Mouse (Mus musculus): ENCODE measurements around the gene Akap11. TPM values are rescaled to one million over a fixed set of nuclear protein-coding genes. Genes with fewer than 3 reads are reported as not detected.

Gene Akap11
- polyA plus RNA-seq, 1 experiment from 2014 or later, result 7.1 TPM

DNA sequence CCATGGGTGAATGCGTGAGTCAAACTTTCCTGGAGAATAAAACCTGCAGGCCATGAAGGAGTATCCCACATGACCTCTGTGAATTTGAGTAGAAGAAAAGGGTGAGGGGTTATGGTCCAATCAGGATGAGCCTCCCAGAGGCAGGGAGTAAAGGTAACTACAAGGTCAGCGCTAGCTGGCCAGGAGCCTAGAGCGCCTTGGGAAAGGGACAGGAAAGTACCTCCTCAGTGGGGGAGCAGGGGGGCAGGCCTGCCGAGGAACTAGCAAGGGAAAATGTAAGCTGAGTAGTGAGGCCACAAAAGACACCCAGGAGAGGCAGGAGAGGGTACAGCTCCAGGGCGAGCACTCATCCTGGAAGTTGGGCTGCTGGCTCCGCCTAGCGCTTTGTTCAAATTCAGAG lies 67.6 kb downstream of the Akap11 start:
- H3K27ac ChIP-seq (ENCODE audit: low read depth, low read length), result no peak overlapping the region
- 82% methylated on average over 7 of the region's 7 CpGs for WGBS

DNA sequence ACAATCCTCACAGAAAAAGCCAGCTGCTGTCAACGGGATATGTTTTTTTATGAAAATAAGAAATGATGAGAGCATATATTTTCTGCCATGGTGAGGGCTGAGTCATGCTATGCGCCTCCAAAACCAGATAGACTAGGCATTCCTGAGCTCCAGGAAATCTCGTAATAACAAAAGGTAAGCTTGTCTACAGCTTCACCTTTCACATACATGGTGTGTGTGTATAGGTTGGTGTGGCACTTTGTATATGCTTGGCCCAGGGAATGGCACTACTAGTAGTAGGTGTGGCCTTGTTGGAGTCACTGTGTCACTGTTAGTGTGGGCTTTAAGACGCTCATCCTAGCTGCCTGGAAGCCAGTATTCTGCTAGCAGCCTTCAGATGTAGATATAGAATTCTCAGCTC lies 68.6 kb downstream of the Akap11 start:
- no peaks in the 10 kb centered on the region for H3K4me1 ChIP-seq (replicated peaks; ENCODE audit: control insufficient read depth, insufficient read depth, low read length)
- no peak overlapping the region for H3K4me3 ChIP-seq (ENCODE audit: low read depth, low read length)
- H3K9ac ChIP-seq (ENCODE audit: low read depth, low read length), result no peak overlapping the region
- no peak for ATAC-seq
- H3K36me3 ChIP-seq (ENCODE audit: control insufficient read depth, insufficient read depth), result no peaks in the 10 kb centered on the region
- no peak for TF ChIP-seq CTCF (IDR thresholded peaks at IDR 0.05; ENCODE audit: low read depth)
- no peak overlapping the region for H3K27ac ChIP-seq (ENCODE audit: low read depth, low read length)
- no peak overlapping the region for H3K4me2 ChIP-seq (replicated peaks; ENCODE audit: low read depth)
- WGBS, result 90% methylated on average over 4 of the region's 4 CpGs
- no peaks in the 10 kb centered on the region for H3K9me3 ChIP-seq (ENCODE audit: control insufficient read depth)
- no peaks in the 10 kb centered on the region for H3K27me3 ChIP-seq (replicated peaks; ENCODE audit: control insufficient read depth, insufficient read depth, low read length)

More for the DNA sequence above, 67.6 kb downstream of the Akap11 start:
- ATAC-seq, result no peak
- Histone ChIP-seq H3K9me3 (ENCODE audit: control insufficient read depth) (no peaks in the 10 kb centered on the region), H3K4me3 (ENCODE audit: low read depth, low read length) (no peak overlapping the region), H3K27me3 (replicated peaks; ENCODE audit: control insufficient read depth, insufficient read depth, low read length) (no peaks in the 10 kb centered on the region), H3K9ac (ENCODE audit: low read depth, low read length) (no peak overlapping the region), H3K36me3 (ENCODE audit: control insufficient read depth, insufficient read depth) (no peaks in the 10 kb centered on the region), H3K4me1 (replicated peaks; ENCODE audit: control insufficient read depth, insufficient read depth, low read length) (no peaks in the 10 kb centered on the region), H3K4me2 (replicated peaks; ENCODE audit: low read depth) (no peak overlapping the region)
- TF ChIP-seq CTCF (IDR thresholded peaks at IDR 0.05; ENCODE audit: low read depth), result no peak

DNA sequence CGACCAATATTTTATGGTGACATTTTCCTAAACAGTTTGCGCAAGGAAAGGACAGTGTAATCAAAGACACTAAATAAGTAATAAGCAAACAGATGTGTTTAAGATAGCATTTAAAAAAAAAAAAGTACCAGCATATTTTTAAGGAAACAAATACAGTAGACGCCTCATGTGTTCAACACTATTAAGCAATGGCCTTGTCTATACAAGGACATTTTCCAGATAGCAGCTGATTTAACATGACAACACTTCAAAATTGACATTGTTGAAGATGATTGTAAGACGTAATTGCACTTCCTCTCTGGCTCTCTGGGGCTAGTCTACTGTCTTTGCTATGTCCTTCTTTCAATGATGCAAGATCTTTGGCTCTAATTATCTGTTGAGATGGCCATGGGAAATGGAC lies 72.3 kb downstream of the Akap11 start:
- TF ChIP-seq CTCF (IDR thresholded peaks at IDR 0.05; ENCODE audit: low read depth), result no peak
- no peak overlapping the region for H3K4me2 ChIP-seq (replicated peaks; ENCODE audit: low read depth)

DNA sequence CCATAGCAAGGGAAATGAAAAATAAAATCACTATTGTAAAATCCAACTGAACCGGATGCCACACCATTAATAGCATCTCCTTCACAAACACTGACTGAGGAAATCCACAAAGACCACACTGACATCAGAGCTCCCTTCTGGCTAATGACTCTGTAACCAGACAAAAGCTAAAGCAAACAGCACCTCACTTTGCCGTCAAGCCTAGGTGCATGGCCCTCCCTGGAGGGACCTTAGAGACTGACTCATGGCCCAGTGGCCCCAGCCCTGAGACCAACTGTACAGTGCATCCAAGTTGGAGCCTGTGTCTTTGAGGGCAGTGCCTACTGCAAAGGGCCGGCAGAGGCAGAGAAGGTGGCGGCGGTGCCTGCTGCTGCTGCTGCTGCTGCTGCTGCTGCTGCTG lies 77.5 kb downstream of the Akap11 start:
- no peak for ATAC-seq
- whole genome bisulfite sequencing, result 46% methylated on average over 5 of the region's 5 CpGs
- H3K9me3 ChIP-seq (ENCODE audit: control insufficient read depth), result no peaks in the 10 kb centered on the region
- H3K4me2 ChIP-seq (replicated peaks; ENCODE audit: low read depth), result no peak overlapping the region
- H3K36me3 ChIP-seq (ENCODE audit: control insufficient read depth, insufficient read depth), result no peaks in the 10 kb centered on the region
- no peak overlapping the region for H3K4me3 ChIP-seq (ENCODE audit: low read depth, low read length)
- H3K27me3 ChIP-seq (replicated peaks; ENCODE audit: control insufficient read depth, insufficient read depth, low read length), result no peaks in the 10 kb centered on the region
- H3K9ac ChIP-seq (ENCODE audit: low read depth, low read length), result no peak overlapping the region
- H3K4me1 ChIP-seq (replicated peaks; ENCODE audit: control insufficient read depth, insufficient read depth, low read length), result no peaks in the 10 kb centered on the region
- no peak for TF ChIP-seq CTCF (IDR thresholded peaks at IDR 0.05; ENCODE audit: low read depth)
- no peak overlapping the region for H3K27ac ChIP-seq (ENCODE audit: low read depth, low read length)

More for the DNA sequence above, 72.3 kb downstream of the Akap11 start:
- Histone ChIP-seq H3K9me3 (ENCODE audit: control insufficient read depth) (no peaks in the 10 kb centered on the region), H3K4me3 (ENCODE audit: low read depth, low read length) (no peak overlapping the region), H3K36me3 (ENCODE audit: control insufficient read depth, insufficient read depth) (no peaks in the 10 kb centered on the region), H3K9ac (ENCODE audit: low read depth, low read length) (no peak overlapping the region), H3K27me3 (replicated peaks; ENCODE audit: control insufficient read depth, insufficient read depth, low read length) (no peaks in the 10 kb centered on the region), H3K4me1 (replicated peaks; ENCODE audit: control insufficient read depth, insufficient read depth, low read length) (no peaks in the 10 kb centered on the region), H3K27ac (ENCODE audit: low read depth, low read length) (no peak overlapping the region)
- WGBS, result 62% methylated on average over 4 of the region's 4 CpGs
- ATAC-seq, result no peak

DNA sequence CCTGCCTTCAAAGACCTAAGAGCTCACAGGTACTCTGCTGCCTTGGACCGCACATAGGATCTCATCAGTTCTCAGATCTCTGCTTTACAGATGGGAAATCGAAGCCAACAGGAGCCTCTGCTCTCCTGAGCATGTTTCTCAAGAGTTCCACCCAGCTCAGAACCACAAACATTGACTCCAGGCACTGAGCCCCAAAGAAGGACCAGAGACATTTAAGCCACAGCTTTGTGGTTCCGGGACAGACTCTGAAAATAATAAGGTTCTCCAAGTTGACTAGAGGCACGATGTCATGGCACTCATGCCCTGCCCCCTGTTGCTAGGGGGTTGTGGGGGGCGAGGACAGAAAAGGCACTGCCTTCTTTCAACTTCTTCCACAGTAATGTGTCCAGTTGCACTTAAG lies 77.9 kb downstream of the Akap11 start:
- Histone ChIP-seq H3K27ac (ENCODE audit: low read depth, low read length) (no peak overlapping the region), H3K9me3 (ENCODE audit: control insufficient read depth) (no peaks in the 10 kb centered on the region), H3K4me1 (replicated peaks; ENCODE audit: control insufficient read depth, insufficient read depth, low read length) (no peaks in the 10 kb centered on the region), H3K4me3 (ENCODE audit: low read depth, low read length) (no peak overlapping the region), H3K4me2 (replicated peaks; ENCODE audit: low read depth) (no peak overlapping the region), H3K9ac (ENCODE audit: low read depth, low read length) (no peak overlapping the region), H3K27me3 (replicated peaks; ENCODE audit: control insufficient read depth, insufficient read depth, low read length) (no peaks in the 10 kb centered on the region), H3K36me3 (ENCODE audit: control insufficient read depth, insufficient read depth) (no peaks in the 10 kb centered on the region)
- 82% methylated on average over 5 of the region's 5 CpGs for WGBS
- no peak for TF ChIP-seq CTCF (IDR thresholded peaks at IDR 0.05; ENCODE audit: low read depth)
- ATAC-seq, result no peak

DNA sequence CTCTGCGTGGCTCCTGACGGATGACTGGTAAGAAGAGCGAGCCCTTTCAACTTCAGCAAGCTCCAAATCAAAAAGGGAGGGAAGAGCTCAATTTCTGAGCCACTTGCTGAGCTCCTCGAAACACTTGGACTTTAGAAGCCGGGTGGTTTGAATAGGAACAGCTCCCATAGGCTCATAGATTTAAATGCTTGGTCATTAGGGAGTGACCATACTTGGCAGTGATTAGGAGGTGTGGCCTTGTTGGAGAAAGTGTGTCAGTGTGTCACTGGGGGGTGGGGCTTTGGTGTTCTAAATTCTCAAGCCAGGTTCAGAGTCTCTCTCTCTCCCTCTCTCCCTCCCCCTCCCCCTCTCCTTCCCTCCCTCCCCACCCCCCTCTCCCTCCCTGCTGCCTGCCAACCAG lies 81.6 kb downstream of the Akap11 start:
- Histone ChIP-seq H3K4me3 (ENCODE audit: low read depth, low read length) (no peak overlapping the region), H3K4me1 (replicated peaks; ENCODE audit: control insufficient read depth, insufficient read depth, low read length) (no peaks in the 10 kb centered on the region), H3K27me3 (replicated peaks; ENCODE audit: control insufficient read depth, insufficient read depth, low read length) (no peaks in the 10 kb centered on the region), H3K9me3 (ENCODE audit: control insufficient read depth) (no peaks in the 10 kb centered on the region), H3K27ac (ENCODE audit: low read depth, low read length) (no peak overlapping the region), H3K36me3 (ENCODE audit: control insufficient read depth, insufficient read depth) (no peaks in the 10 kb centered on the region), H3K4me2 (replicated peaks; ENCODE audit: low read depth) (no peak overlapping the region), H3K9ac (ENCODE audit: low read depth, low read length) (no peak overlapping the region)
- no peak for TF ChIP-seq CTCF (IDR thresholded peaks at IDR 0.05; ENCODE audit: low read depth)
- WGBS, result 89% methylated on average over 5 of the region's 5 CpGs
- ATAC-seq, result no peak

DNA sequence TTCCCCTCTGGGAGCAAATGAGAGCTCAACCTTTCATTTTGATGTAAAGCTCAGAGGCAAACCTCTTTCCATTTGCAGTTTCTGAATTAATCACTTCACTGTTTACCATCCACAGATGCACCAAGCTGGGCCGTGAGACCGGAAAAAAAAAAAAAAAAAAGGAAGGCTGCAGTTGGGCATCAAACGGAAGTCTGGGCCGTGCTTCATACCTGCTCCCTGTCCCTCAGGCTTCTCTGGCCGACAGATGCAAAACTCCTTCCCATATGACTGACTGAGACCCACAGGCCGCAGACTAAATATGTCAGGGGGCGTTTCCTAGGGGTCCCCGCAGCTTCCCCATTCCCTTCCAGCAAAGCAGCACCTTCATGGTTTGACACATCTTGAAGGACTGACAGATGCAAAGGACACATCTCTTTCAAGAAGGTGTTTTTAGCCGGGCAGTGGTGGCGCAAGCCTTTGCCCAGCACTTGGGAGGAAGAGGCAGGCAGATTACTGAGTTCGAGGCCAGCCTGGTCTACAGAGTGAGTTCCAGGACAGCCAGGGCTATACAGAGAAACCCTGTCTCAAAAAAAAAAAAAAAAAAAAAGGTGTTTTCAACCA lies 87.7 kb downstream of the Akap11 start:
- Histone ChIP-seq H3K27ac (ENCODE audit: low read depth, low read length) (no peak overlapping the region), H3K4me3 (ENCODE audit: low read depth, low read length) (no peak overlapping the region), H3K27me3 (replicated peaks; ENCODE audit: control insufficient read depth, insufficient read depth, low read length) (no peaks in the 10 kb centered on the region), H3K4me2 (replicated peaks; ENCODE audit: low read depth) (no peak overlapping the region), H3K9me3 (ENCODE audit: control insufficient read depth) (no peaks in the 10 kb centered on the region), H3K9ac (ENCODE audit: low read depth, low read length) (no peak overlapping the region), H3K36me3 (ENCODE audit: control insufficient read depth, insufficient read depth) (no peaks in the 10 kb centered on the region), H3K4me1 (replicated peaks; ENCODE audit: control insufficient read depth, insufficient read depth, low read length) (no peaks in the 10 kb centered on the region)
- TF ChIP-seq CTCF (IDR thresholded peaks at IDR 0.05; ENCODE audit: low read depth), result no peak
- 79% methylated on average over 11 of the region's 11 CpGs for WGBS
- no peak for ATAC-seq
